Mouse (Mus musculus): ENCODE results near the gene Smarcd3.

DNA sequence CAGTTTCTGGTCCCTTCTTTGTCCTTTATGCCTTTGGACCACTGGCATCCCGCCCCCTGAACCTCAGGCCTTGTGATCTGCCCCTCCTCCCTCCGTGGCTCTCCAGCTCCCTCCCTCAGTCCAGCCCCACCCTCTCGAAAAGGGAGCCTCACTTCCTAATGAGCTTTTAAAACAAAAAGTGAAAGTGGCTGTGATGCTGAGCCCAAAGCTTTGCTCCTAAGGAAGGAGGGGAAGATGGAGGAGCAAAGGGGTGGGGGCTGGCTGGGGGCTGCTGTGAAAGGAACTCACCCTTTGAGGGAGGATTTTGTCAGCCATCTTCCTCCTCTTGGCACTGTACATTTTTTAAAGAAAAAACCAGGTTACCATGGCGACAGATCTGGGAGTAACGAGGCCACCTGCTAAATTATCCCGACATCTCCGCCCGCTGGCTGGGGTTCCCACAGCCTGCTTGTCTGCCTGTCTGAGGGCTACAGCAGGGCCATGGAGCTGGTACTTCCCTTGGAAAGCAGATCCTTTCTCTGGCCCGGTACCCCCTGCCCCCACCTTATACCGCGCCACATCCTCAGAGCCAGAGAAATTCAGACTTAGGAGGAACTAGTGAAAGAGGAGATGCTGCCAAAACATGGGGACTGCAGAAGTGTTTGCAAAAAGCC lies 27.6 kb downstream of the Smarcd3 start:
- TF ChIP-seq POLR2A (IDR thresholded peaks at IDR 0.05; ENCODE audit: low read depth, low read length): no peak; the same call in 1 of the 2 replicates
- no peak for TF ChIP-seq CTCF (IDR thresholded peaks at IDR 0.05; ENCODE audit: extremely low read depth, insufficient read depth, insufficient read length, insufficient replicate concordance)

Measured in spleen, adult 2 months (tissue).